Mouse (Mus musculus): ENCODE measurements around the gene Wwtr1. TPM values are rescaled to one million over a fixed set of nuclear protein-coding genes. Genes with fewer than 3 reads are reported as not detected.
A peak's percentile ranks its signal among the peaks of the same experiment; 100 is the strongest.

The Wwtr1 gene
- total RNA-seq, 1 experiment from 2014 or later: 37.6 TPM

DNA sequence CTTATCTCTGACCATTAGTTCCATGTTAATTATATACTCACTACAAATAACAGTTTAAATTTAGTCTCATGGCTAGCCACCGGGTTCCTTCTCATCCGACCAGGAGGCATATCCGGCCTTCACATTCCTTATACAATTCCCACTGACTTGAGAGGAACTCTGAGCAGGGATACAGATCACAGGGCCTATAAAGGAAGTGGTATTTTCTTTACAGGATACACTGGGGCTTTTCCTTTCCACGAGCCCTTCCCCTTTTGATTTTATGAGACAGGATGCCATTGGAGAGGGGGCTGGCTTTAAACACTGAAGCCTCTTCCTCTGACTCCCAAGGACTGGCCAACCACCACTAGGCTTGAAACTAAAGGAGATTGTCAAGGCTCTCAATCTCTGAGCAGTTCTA, 59.6 kb downstream of the Wwtr1 start:
- DNase-seq: no peak

DNA sequence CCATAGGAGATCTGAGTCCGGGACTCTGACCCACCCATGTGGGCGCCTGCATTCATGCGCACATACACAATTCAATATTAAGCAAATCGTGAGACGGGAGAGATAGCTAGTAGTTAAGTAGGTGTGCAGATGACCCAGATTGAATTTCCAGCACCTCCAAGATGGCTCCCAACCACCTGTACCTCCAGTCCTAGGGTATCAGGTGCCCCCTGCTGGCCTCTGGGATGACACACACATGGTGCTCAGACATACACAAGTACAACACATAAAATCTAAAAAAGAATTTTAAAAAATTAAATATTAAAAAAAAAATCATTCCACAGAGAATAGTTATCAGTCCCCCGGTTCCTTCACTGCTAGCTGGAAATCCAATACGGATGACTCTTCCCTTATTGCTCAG, 60.7 kb downstream of the Wwtr1 start:
- DNase-seq: no peak

DNA sequence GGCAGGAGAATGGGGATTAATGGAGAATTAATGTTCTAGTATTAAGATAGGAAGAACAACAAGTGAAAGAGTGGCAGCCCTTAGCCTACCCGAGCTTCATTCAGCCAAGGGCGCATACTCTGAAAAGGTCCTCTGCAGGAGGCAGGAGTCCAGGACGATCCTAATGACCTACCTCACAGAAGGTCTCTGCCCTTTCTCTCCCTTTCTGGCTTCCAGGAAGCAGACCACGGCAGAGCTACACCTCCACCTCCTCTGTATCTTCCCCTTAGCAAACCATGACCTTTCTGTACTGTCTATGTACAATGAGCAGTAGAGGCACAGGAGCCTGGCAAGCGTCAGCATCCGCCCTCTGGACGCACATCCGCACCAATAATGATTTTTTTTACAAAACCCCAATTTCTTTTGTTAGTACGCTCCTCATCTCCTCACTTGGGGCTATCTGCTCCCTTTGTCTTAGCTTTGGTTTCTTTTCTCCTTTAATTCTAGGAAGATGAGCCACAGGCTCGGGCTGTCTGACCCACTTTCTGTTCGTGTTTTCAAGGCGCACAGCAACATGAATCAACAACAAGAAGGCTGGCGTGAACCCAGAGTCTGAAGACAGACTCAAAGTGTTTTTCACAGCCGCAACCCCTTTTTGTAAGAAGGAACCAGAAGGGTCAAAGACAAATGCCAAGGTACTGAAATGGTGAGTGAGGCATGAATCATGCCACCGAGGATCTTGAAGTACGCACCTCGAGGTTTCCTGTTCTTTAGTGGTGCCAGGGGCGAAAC, 63.7 kb downstream of the Wwtr1 start:
- DNase-seq: peak; percentile 49

DNA sequence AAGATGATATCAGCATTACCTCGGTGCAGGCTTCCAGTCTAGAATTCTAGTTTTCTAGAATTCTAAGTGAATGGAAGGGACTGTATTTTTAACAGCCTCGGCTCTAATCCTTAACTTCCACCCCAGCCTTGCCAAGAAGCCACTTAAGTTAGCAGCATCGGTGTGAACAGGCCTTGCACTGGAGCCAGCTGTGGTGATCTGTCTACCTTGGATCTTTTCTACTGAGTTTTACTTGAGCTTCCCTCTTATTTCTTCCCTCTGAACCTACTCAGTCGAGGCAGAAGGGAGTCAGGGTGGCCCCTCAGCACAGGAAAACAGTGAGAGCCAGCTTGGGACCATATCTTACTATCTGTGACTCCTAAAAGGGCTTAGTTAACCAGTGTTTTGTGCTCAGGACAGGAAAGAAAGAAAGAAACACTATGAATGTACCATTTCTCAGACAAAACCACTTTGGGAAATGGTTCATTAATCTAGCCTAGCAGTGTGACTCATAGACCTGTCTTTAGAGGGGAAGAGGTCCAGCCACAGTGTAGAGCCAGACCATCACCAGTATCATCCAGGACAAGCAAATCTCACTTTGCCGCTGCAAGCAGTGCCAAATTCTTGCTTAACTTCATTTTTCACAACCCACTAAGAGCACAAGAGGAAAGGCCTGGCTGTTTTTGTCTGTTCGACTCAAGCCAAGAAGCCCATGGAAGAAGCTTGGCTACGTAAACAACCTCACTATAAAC, 65.6 kb downstream of the Wwtr1 start:
- DNase-seq: no peak

DNA sequence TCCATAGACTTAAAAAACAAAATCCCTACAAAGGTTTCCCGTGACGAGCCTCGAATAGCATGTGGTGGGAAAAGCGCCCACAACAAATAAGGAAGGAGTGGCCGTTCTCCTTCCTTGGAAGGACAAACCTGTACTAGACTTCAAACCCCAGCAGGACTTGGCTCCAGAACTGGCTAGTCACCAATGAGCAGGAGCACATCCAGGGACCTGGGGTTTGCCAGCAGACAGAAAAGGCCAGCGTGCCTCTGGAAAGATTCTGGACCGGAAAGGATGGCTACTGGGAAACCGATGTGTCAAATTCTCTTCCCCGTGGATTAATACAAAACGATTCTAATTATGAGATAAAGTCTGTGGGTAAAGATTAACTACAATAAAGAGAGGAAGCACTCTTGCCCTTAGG, 69.7 kb downstream of the Wwtr1 start:
- DNase-seq: peak; percentile 22

DNA sequence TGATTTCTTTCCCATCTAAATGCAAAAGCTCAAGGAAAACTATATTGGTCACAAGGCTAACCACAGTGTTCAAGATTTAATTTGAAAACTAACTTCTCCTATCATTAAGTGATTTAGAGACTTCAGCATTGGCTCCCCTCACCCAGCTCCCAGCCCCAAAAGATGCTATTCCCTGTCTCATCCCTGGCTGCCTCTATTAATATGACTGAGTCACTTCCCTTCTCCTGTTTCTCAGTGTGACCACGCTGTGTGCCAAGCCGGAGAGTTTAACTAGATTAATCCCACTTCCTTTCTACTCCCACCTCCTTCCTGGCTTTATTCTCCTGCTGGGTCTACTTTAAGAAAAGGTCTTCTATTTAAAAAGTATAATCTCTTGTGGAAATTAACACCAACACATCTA, 71.0 kb downstream of the Wwtr1 start:
- no peak for DNase-seq

DNA sequence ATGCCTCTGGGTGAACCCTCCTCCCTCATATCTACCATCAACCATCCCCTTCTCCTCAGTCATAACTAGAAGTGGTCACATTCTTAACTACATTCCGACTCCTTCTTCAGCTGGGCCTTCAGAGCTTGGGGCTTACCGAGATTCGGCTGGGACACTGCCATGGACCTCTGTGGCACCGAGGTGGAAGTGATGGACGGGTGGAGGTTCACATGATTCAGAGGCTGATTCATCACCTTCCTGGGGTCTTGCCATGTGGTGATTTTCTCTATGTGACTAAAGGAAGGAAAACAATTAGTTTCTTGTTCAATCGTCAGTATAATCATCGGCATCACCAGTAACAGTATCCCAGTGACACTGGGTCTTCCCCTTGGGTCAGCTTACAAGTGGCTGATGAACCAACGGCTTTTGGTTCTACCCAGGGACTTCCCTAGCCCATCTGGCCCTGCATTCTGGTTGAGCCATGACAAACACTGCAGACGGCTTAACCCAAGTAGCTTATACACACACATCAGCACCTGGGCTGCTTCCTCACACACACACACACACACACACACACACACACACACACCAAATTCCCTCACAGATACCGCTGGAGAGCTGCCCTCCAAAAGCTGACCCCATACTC, 74.0 kb downstream of the Wwtr1 start:
- no peak for DNase-seq

DNA sequence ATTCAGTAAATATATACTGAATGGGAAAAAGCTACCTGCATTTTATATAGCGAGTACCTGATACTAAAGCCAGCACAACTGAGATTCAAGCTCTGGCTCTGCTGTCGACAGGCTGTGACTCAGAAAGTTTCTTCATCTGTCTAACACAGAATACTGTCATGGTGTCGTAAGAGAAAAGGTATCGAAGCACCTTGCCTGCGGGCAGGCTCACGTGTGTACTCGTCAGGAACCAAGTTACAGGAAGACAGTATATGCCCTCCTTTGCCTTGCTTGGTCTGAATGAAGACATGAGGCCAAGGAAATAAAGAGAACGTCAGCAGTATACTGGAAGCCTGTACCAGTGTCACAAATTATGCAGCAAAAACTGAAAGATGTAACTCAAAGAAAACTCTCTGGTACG, 74.9 kb downstream of the Wwtr1 start:
- no peak for DNase-seq

DNA sequence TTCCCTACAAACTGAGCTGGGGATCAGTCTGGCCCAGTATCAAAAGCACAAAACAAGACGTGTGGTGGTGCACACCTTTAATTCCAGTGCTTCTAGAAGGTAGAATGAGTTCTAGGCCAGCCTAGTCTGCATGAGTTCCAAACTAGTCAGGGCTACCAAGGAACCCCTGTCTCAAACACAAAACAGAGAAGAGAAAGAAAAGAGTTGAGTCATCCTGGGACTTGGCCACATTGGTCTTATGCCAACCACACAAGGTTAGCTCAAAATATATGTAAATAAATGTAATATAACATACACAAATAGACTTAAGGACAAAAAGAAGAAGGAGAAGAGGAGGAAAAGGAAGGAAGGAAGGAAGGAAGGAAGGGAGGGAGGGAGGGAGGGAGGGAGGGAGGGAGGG, 77.9 kb downstream of the Wwtr1 start:
- DNase-seq: no peak

DNA sequence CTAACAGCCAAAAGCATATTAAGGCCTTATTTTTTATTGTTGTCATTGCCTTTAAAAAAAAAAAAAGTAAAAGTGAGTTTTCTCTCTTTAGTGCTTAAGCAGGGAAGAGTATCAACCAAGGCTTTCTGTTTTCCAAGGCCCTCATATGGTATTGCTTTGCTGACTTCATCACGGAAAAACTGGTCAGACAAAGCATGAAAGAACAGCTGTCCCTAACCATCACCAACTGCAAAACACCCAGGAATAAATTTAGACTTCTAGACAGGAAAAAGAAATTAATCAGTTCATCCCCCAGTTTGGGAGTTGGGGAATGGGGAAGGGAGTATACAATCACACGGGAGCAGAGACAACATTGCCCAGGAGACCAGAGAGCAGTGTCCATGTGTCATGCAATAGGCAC, 79.3 kb downstream of the Wwtr1 start:
- no peak for DNase-seq

DNA sequence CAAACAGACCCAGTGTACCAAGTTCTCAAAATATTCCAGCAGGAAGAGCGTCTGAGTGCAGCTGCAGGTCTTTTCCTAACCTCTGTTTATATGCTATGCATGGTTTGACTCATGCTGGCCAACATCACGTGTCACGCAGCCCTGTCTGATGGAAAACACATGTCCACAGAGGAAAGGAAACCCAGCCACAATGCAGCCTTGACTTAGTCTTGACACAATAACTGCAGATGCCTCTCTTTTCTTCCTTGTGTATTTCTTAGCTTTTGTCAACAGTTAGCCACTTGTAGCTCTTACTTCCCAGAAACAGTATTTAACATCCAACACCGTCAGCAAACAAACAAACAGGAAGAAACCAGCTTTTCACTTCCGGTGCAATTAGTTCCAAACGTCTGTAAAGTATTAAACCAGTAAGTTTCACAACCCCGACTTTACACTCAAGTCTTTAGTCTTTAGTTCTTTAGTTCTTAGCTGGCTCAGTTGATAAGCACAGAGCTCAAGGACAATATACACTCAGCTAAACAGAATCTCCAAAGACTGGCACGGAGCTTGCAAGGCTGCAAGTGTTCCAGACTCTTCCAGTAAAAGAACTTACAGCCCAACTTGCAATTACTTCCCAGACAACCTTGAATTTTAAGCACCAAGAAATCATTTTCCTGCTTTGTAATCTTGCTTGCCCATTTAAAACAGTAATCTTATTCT, 88.1 kb downstream of the Wwtr1 start:
- no peak for DNase-seq

DNA sequence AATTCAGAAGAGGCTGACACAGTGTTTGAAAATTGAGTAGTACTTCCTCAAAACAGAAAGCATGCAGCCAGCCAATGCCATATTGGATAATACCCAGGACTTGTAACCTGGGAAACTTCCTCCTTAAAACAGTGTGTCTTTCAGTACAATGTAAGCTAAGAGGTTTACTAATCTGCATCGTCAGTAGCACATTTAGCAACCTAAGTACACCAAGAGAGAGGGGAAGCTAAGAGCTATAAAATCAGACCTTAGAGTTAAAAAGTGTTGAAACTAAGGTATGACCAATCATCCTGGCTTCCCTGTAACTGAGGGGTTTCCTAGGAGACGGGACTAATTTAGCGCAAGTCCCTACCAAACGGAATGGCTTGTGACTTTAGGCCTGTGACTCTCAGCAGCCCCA, 89.6 kb downstream of the Wwtr1 start:
- no peak for DNase-seq

DNA sequence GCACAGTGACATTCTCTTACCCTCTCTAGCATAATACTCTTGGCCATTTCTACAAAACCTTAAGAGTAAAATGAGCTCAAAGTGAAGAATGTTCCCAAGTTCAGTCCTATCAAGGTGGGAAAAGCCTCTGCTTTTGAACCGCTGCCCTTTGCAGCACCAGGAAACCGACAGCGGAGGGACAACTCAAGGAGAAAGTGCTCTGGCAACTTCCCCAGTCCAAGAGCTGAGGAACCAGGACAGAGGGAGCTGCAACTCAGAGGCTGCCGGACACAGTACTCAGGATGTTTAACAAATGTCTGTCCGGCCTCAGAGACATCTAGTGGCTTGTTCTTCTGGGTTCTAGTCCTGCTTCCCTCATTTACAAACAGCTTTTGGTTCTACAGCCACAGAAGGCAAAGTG, 93.7 kb downstream of the Wwtr1 start:
- DNase-seq: no peak

DNA sequence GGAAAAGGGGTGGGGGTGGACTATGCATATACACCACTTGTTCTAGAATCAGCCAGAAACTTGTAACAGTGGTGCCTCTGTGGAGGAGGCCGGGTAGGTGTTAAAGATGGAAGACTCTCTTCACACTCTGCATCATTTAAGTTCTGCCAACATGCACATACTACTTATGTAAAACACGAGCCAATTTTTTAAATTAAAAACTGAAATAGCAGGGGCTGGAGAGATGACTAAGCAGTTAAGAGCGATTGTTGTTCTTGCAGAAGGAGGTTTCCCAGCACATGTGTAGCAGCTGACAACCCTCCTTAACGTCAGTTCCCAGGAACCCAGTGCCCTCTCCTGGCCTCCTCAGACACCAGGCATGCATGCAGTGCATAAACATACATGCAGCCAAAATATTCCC, 95.1 kb downstream of the Wwtr1 start:
- no peak for DNase-seq

DNA sequence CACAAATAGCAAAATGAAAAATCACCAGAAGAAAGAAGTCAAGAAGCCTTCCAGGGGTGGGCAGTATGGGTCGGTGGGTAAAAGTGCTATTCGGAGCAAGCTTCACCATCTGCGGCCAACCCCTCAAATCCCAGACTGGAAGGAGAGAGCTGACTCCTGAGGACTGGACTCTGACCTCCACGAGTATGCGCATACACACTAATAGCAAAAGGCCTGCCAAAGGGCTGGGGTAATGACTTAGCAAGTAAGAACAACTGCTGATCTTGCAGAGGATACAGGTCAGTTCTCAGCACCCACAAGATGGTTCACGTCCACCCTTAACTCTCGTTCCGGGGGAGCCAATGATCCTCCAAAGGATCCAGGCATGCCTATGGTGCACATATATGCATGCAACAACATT, 101.3 kb downstream of the Wwtr1 start:
- no peak for DNase-seq

DNA sequence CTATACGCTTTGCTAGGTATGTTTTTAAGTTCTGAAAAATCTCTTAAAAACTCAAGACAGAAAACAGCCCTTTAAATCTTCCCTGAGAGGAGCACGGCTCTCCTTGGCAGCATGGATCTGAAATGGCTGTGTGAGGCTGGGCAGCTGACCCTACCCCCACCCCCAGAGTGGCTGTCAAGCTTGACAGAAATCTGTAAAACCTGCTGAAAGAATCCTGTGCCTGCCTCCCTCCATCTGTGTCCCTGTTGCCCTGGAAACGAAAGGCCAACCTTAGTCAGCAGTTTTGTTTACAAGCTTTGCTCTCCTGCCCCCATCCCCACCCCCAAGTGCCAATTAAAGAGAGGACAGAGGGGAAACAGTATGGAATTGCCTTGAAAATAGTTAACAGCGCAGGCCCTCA, 103.3 kb downstream of the Wwtr1 start:
- no peak for DNase-seq

DNA sequence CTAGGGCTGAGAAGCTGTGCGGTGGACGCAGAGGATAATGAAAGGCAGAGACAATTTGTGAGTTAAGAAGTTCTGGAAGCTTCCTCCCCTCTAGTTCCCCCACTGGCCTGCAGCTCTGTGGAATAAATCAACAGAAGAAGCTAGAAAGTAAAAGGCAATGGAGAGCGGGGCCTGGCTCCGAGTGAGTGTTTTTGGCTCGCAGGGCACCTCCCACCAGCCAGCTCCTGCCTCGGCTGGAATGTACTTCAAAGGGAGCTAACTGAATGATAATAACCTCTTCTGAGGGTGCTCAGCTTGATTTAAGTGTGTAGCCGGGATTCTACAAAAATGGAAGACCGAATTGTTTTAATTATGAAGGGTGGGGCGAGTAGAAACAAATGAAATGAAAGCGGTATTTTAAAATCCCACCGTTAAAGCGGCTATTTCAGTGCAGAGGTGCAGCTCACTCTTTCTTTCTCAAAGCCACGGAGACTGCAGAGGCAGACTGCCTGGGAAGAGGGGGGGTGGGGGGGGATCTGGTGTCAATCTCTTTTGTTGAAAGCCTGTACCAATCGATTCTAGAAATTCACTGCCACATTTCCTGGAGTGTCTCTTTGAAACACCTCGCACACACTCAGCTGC, 104.6 kb downstream of the Wwtr1 start:
- peak; percentile 38 for DNase-seq

DNA sequence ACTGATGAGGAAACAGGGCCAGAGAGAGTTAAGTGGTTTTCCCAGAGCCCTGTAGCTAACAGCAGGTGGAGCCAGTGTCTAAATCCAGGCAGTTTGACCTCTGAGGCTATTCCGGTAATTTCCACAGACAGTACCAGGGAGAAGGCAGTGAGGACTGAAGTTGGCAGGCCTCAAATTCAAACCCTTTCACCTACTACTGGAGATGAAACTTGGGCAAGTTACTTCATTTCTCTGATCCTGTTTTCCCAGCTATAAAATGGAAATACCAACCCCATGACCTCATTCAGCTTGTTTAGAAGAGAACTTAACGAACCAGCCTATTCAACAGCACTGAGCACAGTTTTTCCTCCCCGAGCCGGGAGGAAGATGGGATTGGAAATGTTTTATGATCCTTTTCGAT, 105.4 kb downstream of the Wwtr1 start:
- DNase-seq: peak; percentile 42

DNA sequence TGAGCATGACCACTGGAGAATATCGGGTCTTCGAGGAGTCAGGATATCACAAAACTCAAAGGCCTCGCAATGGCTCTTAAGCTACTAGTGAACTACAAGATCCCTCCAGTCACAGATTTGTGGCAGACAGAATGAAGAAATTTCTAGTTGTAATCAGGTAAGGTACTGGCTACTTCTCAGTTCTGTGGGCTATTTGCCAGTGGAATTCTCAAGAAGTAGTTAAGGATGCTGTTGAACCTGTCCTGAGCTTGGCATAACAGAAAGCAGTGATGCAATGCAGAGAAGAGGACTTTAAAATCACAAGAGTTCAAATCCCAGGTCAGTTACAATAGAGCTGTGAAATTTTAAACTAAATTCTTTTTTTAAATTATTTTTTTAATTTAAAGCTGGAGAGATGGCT, 106.4 kb downstream of the Wwtr1 start:
- no peak for DNase-seq

DNA sequence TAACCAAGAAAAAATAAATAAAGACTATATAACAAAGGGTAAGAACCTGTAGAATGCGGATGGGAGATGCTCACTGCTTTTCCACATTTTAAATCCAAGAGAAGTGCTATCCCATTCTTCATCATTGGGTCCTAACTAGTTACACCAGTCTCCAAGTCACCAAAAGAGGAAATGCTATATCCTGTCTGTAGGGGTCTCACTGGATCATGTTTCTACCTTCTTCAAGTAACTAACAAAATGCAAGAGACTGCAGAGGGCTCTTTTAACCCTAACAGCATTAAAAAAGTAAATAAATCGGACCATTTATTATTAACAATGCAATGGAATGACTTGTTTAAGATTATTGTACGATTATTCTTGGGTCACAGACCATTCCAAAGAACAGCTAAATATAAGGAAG, 109.4 kb downstream of the Wwtr1 start:
- no peak for DNase-seq

DNA sequence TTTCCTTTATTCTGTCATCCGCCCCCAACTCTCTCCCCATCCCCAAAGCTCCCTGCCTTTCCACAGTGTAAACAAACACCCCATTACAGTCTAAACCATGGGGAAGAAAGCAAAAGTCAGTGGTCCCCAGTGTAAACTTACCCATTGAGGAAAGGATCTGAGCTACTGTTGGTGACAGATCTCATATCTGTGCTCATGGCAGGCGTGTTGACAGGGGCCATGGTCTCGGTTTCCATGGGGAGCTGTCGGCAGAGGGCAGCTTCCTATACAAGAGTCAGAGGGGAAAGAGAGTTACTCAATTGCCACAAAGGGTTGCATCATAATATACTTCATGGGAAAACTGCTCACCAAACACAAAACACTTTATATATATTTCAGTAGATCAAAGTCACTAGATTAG, 112.4 kb downstream of the Wwtr1 start:
- no peak for DNase-seq

DNA sequence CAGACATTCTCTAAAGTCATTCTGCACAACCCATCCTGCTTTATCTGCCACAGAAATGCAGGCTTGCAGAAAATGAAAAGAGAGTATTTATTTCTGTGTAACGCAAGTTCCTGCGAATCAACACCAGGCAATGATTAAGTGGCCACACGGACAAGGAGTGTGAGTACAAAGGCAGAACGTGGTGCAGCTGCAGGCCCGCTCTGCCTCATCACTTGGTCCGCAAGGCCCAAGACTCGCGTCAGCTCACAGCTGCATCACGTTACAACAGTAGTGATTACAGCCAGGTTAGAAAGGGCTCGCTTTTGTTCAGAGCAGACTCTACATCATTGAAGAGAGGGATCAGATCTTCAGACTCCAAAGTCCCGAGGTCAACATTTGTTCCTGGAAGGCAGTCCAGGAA, 117.1 kb downstream of the Wwtr1 start:
- DNase-seq: no peak

DNA sequence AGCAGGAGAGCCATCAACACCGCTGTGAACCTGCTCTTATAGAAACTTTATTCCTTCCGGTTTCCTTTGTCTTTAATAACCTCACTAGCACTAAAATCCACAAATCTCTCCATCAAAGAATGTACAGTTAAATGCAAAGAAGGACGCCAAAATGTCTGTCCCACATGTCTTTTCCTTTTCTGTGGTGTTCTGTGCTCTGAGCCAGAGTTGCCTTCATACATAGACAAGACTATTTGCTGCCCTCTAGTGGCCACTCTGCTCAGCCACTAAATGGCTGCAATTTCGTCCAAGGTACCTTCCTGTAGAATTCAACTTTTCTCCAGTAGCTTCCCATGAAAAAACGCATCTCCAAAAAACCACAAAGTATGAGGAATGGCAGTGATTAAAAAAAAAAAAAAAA, 127.3 kb downstream of the Wwtr1 start:
- peak; percentile 55 for DNase-seq

Data from adrenal gland, postnatal 25 days (tissue).